Mouse (Mus musculus) kidney, postnatal 0 days (tissue): ENCODE measurements around the gene Zbtb32. TPM values are rescaled to one million over a fixed set of nuclear protein-coding genes. Genes with fewer than 3 reads are reported as not detected.

Source experiments
- ATAC-seq: fragments of 200-750 bp; cut with Nextera tagmentation; replicated peaks from 2 replicates; pipeline ENCODE4 v1.8.0; 2017; ENCODE audit warnings: low read depth, moderate number of reproducible peaks, moderate TSS enrichment, moderate library complexity; ENCODE audit not compliant: low FRiP score
- DNase-seq: peaks from one replicate; pipeline ENCODE4 v3.0.0-alpha.2; 2016; ENCODE audit warnings: low spot score
- H3K27ac ChIP-seq: fragments of 300-500 bp; sonication (generic); 2 replicates; pipeline ENCODE4 v1.5.1; 2014; ENCODE audit warnings: mild to moderate bottlenecking
- H3K27me3 ChIP-seq: fragments of 300-500 bp; sonication (generic); 2 replicates; pipeline ENCODE4 v1.6.1; 2014; ENCODE audit warnings: low read length, mixed read lengths; ENCODE audit not compliant: insufficient read depth
- H3K36me3 ChIP-seq: fragments of 300-500 bp; sonication (generic); 2 replicates; pipeline ENCODE4 v1.6.1; 2014; ENCODE audit warnings: low read length, mixed read lengths; ENCODE audit not compliant: insufficient read depth
- H3K4me1 ChIP-seq: fragments of 300-500 bp; sonication (generic); replicated peaks from 2 replicates; pipeline ENCODE4 v1.6.1; 2014; ENCODE audit warnings: antibody characterized with exemption, low read length, mixed read lengths; ENCODE audit not compliant: insufficient read depth
- H3K4me2 ChIP-seq: fragments of 300-500 bp; sonication (generic); 2 replicates; pipeline ENCODE4 v1.6.1; 2014; ENCODE audit warnings: mild to moderate bottlenecking, low read length, moderate library complexity, mixed read lengths
- H3K4me3 ChIP-seq: fragments of 300-500 bp; sonication (generic); replicated peaks from 2 replicates; pipeline ENCODE4 v1.5.1; 2014; ENCODE audit warnings: low read depth, low read length
- H3K9ac ChIP-seq: fragments of 300-500 bp; sonication (generic); 2 replicates; pipeline ENCODE4 v1.6.1; 2014; ENCODE audit warnings: low read depth, low read length
- H3K9me3 ChIP-seq: fragments of 300-500 bp; sonication (generic); replicated peaks from 2 replicates; pipeline ENCODE4 v1.6.1; 2016; ENCODE audit warnings: low read length, inconsistent platforms, mixed read lengths
- CTCF ChIP-seq: IDR thresholded peaks from 2 replicates; pipeline ENCODE4 v1.5.1; 2016; ENCODE audit warnings: antibody characterized with exemption, low read depth, mild to moderate bottlenecking, moderate library complexity
- WGBS: fragments of 180-500 bp; shearing (Covaris S2); extraction: QIAGEN DNeasy Blood & Tissue Kit; methylation state at CpG from one replicate; pipeline ENCODE4 v1.1.7; 2014; 5-methylcytosine and 5-hydroxymethylcytosine counted together
- polyA plus RNA-seq: library from polyadenylated mRNA; unstranded; fragments of >200 nt; fragmentation: Nextera tagmentation; extraction: Ambion mirVana; gene quantifications from 2 replicates; pipeline ENCODE4 v1.2.1, GENCODE M21; 2015

Gene Zbtb32
- polyA plus RNA-seq, 1 experiment from 2014 or later: 1.6 TPM

DNA sequence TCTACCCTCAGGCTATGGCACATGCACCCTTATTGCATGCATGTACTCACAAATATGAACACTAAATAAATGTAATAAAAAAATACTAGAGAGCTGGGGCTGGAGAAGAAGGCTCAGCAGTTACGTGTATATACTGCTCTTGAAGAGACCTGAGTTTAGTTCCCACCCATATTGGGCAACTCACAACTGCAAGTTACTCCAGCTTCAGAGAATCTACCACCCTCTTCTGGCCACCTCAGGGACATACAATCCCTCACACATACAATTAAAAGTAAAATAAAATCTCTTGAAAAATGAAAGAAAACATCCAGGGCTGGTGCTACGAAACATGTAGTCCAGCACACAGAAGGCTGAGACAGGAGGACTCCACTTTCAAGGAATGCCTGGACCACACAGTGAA lies 15.7 kb upstream of the Zbtb32 start:
- H3K4me1 ChIP-seq: no peaks in the 10 kb centered on the region
- DNase-seq: peak; percentile 41
- ATAC-seq: no peak
- 68% methylated on average over 2 of the region's 2 CpGs for WGBS
- TF ChIP-seq CTCF: peak; percentile 53
- no peaks in the 10 kb centered on the region for H3K27me3 ChIP-seq
- no peak overlapping the region for H3K27ac ChIP-seq
- H3K9me3 ChIP-seq: no peaks in the 10 kb centered on the region
- no peak overlapping the region for H3K4me2 ChIP-seq
- H3K4me3 ChIP-seq: no peak overlapping the region
- H3K36me3 ChIP-seq: peaks cover 23% of the 10 kb centered on the region
- no peak overlapping the region for H3K9ac ChIP-seq

DNA sequence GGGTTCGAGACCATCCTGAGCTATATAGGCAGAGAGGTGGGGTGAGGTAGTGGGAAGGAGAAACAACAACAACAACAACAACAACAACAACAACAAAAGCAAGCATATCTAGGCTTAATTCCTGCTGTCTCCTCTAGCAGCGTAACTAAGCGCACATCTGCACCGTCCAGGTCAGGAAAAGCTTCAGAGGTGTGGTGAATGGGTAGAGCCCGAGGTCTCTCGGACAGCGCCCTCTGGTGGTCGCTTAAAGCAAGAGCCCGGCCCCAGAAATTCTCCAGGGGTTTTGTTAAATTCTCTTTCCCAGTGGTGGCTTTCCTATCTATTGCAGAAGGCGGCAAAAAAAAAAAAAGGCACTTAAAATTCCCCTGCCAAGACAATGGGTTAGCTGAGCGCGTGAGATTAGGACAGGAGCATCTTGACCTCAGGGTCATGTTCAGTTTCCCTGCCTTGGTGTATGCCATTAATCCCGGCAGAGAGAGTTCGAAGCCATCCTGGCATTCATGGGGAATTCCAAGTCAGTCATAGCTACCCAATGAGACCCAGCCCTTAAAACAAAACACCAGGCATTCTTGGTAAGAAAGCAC lies 14.9 kb upstream of the Zbtb32 start:
- no peaks in the 10 kb centered on the region for H3K27me3 ChIP-seq
- no peak overlapping the region for H3K4me3 ChIP-seq
- H3K9ac ChIP-seq: no peak overlapping the region
- no peak overlapping the region for H3K4me2 ChIP-seq
- no peaks in the 10 kb centered on the region for H3K4me1 ChIP-seq
- ATAC-seq (peak; percentile 40; the same call in 1 of the 2 replicates), DNase-seq (peak; percentile 82)
- peak overlapping the region; percentile 19; the same call in 1 of the 2 replicates for H3K27ac ChIP-seq
- WGBS: 19% methylated on average over 14 of the region's 14 CpGs
- peaks cover 15% of the 10 kb centered on the region; the same call in 1 of the 2 replicates for H3K36me3 ChIP-seq
- H3K9me3 ChIP-seq: no peaks in the 10 kb centered on the region
- peak; percentile 81 for TF ChIP-seq CTCF

DNA sequence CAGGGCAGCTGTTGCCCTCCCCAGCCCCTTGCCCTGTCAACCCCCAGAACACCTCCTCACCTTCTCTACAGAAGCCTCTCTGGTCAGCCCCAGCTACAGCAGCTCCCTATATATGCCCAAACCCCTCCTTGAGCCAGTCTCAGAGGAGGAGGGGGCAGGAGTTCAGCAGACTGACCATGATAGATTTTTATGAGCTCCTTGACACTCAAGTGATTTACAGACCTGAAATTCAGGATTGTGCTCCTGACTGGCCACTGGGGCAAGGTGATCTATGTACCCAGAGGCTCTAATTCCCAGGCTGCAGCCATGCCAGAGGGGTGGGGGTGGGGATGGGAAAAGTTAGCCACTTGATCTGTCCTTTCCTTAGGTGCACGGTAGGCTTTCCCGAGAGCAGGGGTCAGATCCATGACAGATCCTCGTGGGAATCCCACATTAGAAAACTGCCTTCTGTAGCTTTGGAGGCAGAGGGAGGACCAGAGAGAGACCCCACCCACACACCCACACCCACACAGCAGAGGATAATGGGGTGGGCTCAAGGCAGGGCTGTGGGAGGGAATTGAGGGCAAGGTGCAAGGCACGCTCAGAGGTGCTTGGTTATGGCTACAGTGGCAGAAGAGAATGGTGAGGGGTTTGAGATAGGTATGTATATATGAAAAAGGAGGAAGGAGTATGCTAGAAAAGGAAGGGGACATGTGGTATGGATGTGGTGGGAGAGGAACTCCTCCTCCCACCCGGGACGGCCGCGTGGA lies 14.1 kb upstream of the Zbtb32 start, which contains the start of gene Upk1a:
TSS of gene Upk1a (minus strand) at position 194 of the 749 bp plus-strand sequence.
- peaks cover 9% of the 10 kb centered on the region; the same call in 1 of the 2 replicates for H3K36me3 ChIP-seq
- no peak for TF ChIP-seq CTCF
- ATAC-seq (peak; percentile 53), DNase-seq (peak; percentile 61)
- WGBS: 30% methylated on average over 8 of the region's 8 CpGs
- 0 out of 2 replicates have a peak within 1 kb of the TSS, but pooled peaks have one; percentile 7 for H3K4me2 ChIP-seq
- H3K27ac ChIP-seq: peak within 1 kb of the TSS; percentile 19
- H3K9ac ChIP-seq: no peak within 1 kb of the TSS
- no peaks in the 10 kb centered on the region for H3K4me1 ChIP-seq
- no peaks in the 10 kb centered on the region for H3K27me3 ChIP-seq
- no peaks in the 10 kb centered on the region for H3K9me3 ChIP-seq
- no peak within 1 kb of the TSS for H3K4me3 ChIP-seq

DNA sequence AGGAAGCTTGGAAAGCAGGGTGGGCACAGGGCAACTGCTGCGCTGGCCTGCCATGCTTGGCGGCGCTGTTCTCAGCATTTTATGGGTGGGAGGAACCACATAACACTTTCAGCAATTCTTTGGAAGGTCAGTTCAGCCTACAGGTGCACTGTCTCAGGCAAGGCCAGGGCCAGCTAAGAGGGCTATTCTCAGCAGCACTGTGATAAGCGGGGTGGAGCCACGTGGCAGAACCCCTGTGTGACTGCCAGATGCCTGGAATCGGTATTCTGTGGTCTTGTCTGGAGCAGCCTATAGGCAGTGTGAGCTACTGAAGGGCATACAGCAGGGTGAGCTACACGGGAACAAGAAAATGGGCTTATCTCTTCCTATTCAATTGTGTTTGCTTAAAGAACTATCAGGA lies 11.3 kb upstream of the Zbtb32 start:
- no peak for ATAC-seq
- H3K9me3 ChIP-seq: no peaks in the 10 kb centered on the region
- no peaks in the 10 kb centered on the region for H3K27me3 ChIP-seq
- no peak overlapping the region for H3K4me2 ChIP-seq
- no peak overlapping the region for H3K27ac ChIP-seq
- no peak overlapping the region for H3K4me3 ChIP-seq
- WGBS: 54% methylated on average over 7 of the region's 7 CpGs
- H3K36me3 ChIP-seq: no peaks in the 10 kb centered on the region; the same call in 1 of the 2 replicates
- no peaks in the 10 kb centered on the region for H3K4me1 ChIP-seq
- DNase-seq: no peak
- H3K9ac ChIP-seq: no peak overlapping the region
- TF ChIP-seq CTCF: no peak

DNA sequence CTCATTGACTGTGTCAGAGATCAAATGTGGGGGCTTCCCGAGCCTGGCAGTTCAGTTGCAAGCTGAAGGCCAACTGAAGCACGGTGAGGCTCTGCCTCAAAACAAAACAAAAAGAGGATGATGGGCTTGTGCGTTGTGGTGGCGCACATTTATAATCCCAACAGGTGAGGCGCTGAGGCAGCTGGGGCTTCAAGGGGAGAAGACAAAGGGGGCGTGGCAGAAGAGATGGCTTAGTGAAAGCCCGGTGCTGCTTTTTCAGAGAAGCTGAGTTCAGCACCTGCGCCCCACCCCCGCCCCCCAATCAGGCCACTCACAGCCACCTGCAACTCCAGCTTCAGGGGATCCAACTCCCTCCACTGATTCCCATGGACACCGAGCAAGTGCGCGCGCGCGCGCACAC lies 9.8 kb upstream of the Zbtb32 start:
- Histone ChIP-seq H3K27ac (no peak overlapping the region), H3K9ac (no peak overlapping the region), H3K4me3 (no peak overlapping the region), H3K4me2 (no peak overlapping the region), H3K27me3 (no peaks in the 10 kb centered on the region), H3K9me3 (no peaks in the 10 kb centered on the region), H3K4me1 (0 out of 2 replicates have a peak, but pooled peaks cover under 1% of the 10 kb centered on the region), H3K36me3 (no peaks in the 10 kb centered on the region)
- no peak for TF ChIP-seq CTCF
- no peak for DNase-seq
- ATAC-seq: no peak
- 48% methylated on average over 16 of the region's 16 CpGs for WGBS

DNA sequence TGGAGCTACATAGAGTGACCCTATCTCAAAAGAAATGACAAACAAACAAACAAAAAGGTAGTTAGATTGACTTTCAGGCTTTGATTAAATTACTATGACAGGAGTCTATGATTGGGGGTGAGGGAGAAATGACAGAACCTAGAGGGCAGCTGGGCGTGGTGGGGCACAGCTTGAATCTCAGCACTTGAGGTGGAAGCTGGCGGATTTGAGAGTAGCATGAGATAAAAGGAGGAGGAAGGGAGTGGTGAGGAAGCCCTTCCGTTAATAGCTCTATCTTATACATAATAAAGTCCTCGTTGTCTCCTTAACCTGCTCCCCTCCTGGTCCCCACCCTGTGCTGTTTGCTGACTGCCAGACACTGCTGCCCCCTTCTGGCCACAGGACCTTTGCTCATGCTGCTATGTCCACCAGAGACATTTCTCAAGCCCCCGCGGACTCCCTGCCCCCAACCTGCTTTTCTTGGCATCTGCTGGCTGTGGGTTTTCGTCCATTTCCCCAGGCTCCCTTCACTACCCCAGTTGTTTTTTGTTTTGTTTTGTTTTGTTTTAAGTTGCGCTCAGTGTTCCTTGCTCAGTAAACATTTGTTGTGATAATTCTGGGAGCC lies 9.1 kb upstream of the Zbtb32 start:
- Histone ChIP-seq H3K4me3 (no peak overlapping the region), H3K27me3 (no peaks in the 10 kb centered on the region), H3K4me1 (0 out of 2 replicates have a peak, but pooled peaks cover 5% of the 10 kb centered on the region), H3K27ac (no peak overlapping the region), H3K9me3 (no peaks in the 10 kb centered on the region), H3K4me2 (no peak overlapping the region), H3K9ac (no peak overlapping the region), H3K36me3 (no peaks in the 10 kb centered on the region)
- peak; percentile 73 for DNase-seq
- ATAC-seq: no peak
- peak; percentile 78 for TF ChIP-seq CTCF
- WGBS: 24% methylated on average over 8 of the region's 8 CpGs
